Mouse (Mus musculus) brain, embryonic 18.5 days (tissue): ENCODE results near the gene Shb.

Experiments
- DNase-seq: peaks from one replicate; pipeline ENCODE4 v3.0.0-alpha.2; 2012; ENCODE audit warnings: low read depth, low spot score

Gene Shb

DNA sequence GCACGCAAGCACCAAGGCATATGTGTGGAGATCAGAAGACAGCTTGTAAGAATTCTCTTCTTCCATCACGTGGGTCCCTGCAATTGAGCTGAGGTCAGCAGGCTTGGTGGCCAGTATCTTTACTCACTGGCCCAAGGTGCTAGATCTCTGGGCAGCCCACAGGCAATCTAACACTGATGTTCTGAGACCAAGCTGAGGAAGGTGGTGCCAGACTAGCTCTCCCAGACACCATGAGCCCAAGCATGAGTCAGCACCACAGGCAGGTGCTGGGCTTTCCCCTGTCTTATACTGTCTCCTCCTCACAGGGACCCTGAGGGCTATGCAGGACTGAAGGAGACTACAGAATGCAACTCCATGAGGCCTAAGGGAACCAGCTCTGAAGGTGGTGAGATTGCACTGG is 74.7 kb downstream of the Shb start:
- no peak for DNase-seq

GRCm38 (mm10) chr4:45455001-45455400 is 77.3 kb downstream of the Shb start:
- DNase-seq: no peak

GRCm38 (mm10) chr4:45453271-45453851 is 78.9 kb downstream of the Shb start:
- DNase-seq: no peak

DNA sequence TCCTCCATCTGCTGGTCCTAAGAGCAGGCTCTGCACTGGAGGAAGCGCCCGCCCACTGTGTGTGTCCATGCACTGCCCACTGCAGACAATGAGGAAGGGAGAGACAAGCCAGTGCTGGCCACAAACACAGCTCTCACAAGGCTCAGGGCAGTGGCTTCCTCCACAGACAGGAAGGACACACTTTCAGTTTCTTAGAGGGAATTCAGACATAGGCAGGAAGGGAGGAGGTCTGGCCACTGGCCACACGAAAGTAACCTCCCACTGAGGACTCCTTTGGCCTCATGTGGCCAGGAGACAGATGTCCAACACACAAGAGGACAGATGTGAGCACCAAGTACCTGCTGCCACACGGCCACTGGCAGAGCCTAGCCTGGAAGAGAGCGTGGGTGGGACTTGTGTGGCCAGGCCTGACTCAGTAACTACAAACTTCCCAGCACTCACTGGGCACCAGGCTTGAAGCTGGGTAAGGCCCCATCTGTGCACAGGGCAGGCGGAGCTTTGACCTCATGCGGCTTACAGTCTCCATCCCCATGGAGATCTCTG is 79.6 kb downstream of the Shb start:
- no peak for DNase-seq

GRCm38 (mm10) chr4:45449012-45449411 is 83.3 kb downstream of the Shb start:
- no peak for DNase-seq

DNA sequence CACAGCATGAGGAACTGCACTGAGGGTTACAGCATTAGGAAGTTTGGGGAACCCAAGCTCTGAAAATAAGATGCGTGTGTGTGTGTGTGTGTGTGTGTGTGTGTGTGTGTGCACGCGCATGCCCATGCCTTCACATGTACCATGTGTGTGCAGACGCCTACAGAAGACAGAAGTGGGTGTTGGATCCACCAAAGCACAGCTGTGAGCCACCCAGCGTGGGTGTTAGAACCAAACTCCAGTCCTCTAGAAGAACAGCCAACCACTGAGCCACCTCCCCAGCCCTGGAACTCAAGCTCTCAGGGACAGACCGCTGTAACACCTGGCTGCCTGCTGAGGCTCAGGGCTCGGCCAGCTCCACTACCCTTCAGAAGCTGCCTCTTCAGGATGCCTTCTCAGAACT is 83.8 kb downstream of the Shb start:
- no peak for DNase-seq

DNA sequence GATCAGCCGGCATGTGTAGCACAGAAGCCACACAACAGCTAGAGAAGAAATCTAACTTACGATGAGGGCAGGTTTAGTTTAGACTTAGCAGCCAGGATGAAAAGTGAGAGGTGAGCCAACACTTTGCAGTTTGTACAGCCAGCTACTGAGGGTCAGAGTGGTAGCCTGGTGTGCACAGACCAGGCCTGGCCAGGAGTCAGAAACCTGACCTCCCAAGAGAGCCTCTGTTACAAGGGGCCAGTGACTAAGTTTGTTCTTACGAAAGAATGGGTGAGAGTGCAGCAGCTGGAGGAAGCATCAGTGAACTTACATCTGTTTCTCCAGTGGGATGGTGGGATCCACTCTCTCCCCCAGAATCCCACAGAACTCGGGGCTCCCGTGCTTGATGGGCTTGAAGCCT is 85.1 kb downstream of the Shb start:
- no peak for DNase-seq

DNA sequence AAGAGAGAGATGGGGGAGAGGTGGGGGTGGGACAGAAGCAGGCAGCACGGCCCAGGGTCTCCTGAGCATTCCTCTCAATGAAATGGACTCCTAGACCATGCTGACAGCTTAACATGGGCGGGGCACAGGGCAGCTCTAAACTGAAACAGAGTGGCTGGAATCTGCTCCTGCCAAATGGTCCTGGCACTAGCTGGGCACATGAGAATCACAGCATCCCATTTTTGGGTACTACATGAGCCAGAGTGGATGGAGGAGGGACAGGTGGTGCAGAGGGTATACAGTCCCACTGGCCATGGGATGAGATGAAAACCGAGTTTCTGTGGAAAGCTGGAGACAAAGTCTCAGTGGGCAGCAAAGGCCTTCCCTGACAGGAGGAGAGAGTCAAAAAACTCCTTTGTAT is 87.0 kb downstream of the Shb start:
- no peak for DNase-seq

- DNase-seq: no peak
Observed at GRCm38 (mm10) chr4:45444813-45445212, 87.5 kb downstream of the Shb start.

DNA sequence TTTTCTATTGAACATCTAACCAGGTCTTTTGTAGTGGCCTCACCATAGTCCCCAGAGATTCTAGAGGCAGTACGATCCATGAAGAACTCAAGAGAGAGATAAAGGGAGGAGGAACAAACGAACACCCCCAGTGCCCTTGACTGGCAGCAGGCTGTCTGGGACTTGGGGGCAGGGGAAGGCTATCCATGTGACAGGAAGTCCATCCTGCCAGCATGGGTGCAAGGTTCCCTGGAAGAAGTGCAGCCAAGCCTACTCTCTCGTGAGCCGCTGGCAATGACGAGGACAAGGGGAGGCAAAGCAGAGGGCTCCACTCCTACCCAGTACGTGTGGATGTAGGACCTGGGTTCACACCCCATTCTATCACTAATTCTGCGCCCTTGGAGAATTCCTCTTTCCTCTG is 88.6 kb downstream of the Shb start:
- no peak for DNase-seq

DNA sequence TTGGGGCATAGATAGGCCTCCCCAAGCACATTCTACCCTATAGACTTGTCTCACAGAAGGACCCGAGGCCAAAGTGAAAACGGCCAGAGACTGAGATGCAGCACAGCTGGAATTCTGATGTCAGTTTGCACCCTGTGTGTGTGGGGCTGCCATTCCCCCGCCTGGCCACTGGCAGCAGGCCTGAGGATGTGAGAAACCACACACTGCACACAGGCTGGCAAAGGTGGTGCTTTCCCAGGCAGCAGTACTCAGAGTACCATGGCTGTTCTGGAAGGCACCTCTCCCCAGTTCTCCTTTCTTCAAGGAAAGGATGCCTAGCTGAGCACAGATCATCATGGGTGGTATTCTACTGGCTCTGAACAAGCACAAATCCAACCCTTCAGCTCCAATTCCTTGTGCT is 90.0 kb downstream of the Shb start:
- no peak for DNase-seq

DNA sequence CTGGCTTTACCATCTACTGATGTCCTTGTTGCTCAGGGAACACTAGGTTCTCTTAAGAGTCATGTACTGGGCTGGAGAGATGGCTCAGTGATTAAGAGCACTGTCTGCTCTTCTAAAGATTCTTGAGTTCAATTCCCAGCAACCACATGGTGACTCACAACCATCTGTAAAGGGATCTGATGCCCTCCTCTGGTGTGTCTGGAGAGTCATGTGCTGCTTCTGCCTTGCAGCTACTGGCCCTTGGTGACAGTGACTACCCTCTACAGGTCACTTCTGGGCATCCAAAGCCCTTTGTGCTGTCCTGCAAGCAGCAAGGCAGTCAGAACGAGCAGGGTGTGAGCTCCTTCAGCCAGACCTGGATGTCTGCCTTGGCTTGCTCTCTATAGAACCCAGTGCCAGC is 90.5 kb downstream of the Shb start:
- no peak for DNase-seq

- DNase-seq: no peak
Observed at GRCm38 (mm10) chr4:45439281-45439680, 93.0 kb downstream of the Shb start.

DNA sequence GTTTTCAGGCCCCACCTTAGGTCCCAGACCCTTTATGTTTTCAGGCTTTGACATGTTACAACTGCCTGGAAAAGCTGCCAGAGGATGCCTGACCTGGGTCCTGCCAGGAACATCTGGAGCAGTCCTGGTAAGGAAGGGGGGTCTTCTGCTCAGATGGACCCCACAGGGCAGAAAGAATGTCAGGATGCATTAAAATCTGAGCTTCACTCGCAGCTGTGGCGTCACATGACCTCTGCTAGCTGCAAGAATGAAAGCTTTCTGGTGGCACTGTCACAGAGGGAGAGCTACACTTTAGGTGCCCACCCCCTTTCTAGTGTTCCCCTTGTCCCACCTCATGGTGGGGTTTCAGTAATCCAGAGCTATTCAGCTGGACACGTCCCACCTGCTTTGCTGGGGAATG is 95.3 kb downstream of the Shb start:
- DNase-seq: no peak

- no peak for DNase-seq
Observed at GRCm38 (mm10) chr4:45436383-45436913, 95.8 kb downstream of the Shb start.

DNA sequence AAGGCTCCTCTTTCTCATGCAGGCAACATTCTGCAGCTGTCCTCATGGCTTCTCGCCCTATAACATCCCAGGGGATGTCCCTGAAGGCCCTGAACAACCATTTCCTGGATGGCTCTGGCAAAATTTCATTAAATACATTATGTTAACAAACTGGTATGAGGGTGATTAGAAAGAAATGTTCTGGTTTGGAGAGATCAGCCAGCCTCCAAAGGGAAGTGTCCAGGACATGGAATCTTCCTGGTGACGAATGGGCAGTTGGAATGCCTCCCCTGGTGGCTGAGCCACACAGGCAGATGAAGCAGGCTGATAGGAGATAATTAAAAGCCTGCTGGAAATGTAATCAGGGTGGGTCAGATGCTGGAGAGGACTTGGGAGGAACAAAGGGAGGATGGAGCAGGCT is 96.4 kb downstream of the Shb start:
- no peak for DNase-seq

GRCm38 (mm10) chr4:45434681-45435080 is 97.6 kb downstream of the Shb start:
- no peak for DNase-seq

DNA sequence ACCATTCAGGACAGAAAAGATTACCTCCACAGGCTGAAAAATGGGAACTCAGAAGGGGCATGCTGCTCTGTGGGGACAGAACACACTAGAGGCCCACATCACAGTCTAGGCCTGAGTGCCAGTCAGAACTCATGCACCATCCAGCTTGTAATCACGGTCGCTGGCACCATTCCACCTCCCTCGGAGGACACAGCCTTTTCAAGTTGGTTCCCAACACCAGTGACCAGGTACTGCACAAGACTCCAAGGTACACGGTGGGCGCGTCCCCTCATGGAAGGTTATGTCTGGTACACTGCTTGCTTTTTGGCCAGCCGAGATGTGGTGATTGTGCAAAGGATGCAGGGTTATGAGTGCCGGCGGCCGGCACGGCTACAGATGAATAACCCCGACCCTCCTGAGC is 98.2 kb downstream of the Shb start:
- no peak for DNase-seq

DNA sequence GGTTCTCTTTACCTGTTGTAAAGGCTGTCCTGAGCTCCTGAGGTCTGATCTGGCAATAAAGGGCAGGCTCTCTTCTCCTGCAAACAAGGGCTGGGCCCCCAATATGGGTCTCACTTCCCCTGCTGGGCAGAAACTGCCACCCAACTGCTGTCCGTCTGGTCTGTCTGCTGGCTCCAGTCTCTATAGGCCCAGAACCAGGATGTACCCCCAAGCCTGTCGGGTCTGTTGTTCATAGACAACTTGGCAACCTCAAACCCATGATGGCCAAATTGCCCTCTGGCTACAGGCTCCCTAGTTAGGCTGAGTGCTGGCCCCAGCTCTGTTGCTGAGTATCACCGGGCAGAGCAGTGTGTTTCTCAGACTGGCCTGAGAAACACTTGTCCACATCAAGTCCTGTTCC is 100.5 kb downstream of the Shb start:
- DNase-seq: no peak

DNA sequence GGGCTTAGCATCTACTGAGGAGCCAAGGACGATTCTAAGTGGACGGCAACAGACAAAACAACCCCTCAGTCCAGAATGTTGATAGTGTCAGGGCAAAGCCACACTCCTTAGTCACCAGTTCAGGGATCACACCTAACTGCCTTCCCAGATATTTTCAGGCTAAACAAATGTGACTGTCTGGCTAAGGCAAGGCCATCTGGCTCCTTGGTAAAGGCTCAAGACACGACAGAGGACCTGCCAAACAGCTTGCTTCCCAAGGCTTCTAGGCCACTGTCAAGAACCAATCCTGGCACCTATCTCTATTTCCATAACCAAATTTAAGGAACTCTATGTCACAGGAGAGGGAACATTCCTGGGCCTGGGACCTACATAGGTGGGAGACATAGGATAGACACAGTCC is 101.0 kb downstream of the Shb start:
- DNase-seq: no peak

- DNase-seq: no peak
Observed at GRCm38 (mm10) chr4:45429451-45429850, 102.8 kb downstream of the Shb start.

DNA sequence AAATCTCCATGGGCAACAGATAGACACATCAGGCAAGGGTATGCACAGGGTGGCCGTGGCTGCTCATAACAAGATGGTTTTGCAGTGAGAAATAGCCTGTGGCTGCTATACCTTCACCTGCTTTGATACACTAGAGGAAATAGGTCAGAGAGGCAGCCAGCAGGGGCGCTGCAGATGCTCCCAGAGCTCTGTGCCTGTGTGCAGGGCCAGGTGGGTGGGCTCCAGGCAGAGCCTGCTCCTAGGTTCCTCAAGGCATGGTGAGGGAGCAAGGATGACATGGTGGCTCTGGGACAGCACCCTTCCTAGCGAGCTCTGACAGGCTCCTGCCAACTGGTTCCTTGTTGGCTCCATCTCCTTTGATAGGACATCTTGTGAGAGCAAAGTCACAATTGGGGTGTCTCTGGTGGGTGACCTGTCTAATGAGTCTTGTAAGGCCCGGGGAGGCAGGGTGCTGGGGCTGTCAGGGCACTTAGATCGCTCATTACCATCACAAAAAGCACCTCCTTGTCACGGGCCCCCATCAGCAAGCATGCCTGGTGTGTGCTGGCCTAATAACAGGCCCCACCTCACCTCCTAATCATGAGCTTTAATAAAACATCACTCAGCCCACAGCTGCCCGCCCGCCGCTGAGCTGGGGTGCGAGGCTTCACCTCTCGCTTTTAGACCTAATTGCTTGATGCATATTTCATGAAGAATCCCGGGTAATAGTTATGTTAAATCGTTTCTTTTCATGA is 105.4 kb downstream of the Shb start:
- DNase-seq: no peak

DNA sequence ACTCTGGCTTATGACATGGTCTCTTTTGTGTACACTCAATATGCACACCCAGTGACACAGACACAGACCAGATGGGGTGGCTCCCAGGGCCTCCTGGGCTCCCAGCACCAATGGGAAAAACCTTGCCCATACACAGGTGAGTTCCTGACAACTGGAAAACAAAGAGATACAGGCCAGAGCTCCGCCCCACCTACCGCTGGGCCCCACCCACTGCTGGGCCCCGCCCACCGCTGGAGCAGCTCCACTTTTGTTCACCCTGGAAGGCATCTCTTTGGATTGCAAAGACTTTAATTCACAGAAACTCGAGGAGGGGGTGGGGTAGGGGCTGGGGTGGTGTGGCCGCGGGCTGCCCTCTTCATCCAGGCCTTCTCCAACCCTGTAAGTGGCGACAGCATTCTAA is 108.9 kb downstream of the Shb start:
- DNase-seq: no peak
